Mouse (Mus musculus): ENCODE measurements around the gene Pacsin1.
"Not testable (repeated sequence)": the region's sequence is repeated elsewhere in the genome, so short reads cannot be mapped to it uniquely, and the experiment has no call there.

Pacsin1 gene

DNA sequence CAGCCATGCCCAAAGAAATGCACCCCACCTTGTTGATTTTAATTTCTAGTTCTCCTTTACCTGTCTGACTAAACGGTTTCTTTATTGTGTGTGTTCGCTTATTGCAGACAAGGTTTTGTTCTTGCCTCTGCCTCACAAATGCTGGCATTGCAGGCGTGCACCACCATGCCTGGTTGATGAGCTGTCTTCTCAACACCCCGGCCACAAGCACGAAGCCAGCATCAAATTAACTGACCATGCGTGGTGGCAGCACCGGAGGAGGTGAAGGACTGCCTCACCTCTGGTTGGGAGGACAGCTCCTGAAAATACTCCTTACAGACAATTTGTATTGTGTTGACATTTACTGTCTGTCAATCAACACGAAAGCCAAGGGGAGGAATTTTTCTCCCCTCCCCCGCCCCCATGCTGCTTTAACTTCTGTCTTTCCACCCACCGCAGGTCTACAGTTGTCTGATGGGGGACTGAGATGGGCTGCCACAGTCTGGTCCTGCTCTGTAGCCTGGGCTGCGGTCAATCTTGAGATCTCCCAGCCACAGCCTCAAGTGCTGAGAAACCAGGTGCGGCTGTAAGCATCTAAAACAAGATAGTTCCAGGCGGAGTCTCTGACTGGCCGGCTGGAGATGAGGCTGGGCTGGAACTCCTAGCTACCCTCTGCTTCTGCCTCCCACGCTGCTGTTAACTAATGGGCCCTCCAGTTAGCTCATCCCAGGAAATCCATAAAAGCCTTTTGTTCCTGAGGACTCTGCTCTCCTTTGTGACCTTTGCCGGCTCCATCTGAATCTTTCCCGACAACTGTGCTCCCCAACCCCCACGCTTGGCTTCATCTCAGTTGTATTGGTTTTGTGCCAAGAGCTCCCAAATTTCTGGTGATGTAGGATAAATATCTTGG lies 18.9 kb upstream of the Pacsin1 start, which contains the start of gene Rps10:
Gene Rps10 (minus strand): TSS at position 538 of the 889 bp plus-strand sequence.
- DNase-seq = no peak

DNA sequence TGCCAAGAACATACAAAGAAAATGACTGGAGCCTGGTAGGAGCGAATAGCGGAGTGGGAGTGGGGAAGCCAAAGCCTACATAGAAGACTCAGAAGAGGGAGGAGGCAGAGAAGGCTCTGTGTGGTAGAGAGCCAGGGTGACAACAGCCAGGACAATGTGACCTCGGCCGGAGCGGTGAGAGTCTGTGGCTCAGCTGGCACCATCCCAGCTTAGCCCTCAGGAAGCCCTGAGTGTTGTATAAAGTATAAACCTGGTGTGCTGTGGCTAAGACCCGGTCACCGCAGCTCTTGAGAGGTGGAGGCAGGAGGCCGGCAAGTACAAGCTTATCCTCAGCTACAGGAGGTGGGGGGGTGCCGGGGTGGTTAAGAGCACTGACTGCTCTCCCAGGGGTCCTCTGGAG lies 18.0 kb upstream of the Pacsin1 start:
- no peak for DNase-seq

DNA sequence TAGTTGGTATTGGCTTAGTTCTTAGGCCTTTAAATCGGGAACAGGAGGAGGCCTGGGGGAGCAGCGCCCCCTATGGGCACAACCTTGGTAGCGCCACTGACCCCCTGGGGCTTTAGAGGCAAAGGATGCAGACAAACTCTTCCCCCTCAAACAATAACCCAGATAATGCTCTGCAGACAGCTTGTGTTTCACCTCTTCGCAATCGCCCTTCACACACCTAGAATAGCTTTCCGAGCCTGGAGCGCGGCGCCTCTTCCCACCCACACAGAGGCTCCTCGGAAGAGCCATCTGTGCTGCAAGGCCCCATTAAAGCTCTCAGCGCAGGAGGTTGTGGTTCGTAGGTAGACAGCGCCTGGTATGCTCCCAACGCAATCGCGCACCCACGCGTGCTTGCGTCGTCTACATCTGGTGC lies 16.4 kb upstream of the Pacsin1 start:
- peak; percentile 34 for DNase-seq

DNA sequence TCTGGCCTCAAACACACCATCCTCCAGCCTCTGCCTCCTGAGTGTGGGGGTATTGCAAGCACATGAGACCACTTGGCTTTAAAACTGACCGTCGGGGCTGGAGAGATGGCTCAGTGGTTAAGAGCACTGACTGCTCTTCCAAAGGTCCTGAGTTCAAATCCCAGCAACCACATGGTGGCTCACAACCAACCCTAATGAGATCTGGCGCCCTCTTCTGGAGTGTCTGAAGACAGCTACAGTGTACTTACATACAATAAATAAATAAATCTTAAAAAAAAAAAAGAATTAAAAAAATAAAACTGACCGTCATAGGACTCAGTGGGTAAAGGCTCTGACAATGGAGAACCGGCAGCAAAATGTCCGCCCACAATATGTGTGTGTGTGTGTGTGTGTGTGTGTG lies 15.5 kb upstream of the Pacsin1 start:
- DNase-seq = not testable (repeated sequence)

DNA sequence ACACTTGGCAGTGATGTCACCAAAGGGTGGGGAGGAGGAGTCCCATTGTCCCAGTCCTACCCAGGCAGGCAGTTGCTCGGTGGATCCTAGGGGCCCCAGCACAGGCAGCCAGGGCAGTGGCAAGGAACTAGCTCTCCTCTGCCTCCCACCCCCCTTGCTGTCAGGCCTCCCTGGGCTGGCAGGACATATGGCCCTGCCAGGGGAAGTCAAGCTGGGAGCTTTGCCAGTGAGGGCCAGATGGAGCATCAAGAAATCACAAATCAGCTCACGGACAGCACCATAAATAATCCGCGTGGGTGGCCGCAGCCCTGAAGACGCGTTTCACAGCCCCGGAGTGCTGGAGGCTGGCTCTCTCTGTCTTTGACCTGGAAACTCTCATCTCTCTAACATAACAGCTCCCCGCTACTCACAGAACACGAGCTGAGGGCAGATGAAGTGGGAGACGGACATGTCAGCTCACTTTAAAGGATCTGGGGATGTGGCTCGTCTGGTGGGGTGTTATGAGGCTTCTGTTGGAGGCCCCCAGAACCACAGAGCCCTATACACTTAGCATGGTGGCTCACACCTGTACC lies 12.7 kb upstream of the Pacsin1 start:
- DNase-seq = no peak

DNA sequence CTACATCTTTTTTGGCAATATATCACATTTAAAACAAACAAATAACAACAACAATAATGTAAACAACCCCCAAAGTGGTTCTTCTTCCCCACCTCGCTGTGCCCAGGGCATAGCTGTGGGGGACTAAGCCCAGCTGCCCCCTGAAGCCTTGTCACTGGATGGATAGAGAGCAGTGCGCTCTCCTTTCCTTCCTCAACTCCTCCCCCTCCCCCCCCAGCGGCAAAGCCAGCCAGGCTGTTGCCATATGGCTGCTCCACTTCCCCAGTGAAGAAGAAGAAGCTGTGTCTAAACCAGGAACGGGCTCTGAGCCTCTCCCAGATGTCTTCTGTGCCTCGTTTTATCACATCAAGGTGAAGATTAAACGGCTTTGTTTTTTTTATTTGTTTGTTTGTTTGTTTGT lies 12.2 kb upstream of the Pacsin1 start:
- DNase-seq = no peak

DNA sequence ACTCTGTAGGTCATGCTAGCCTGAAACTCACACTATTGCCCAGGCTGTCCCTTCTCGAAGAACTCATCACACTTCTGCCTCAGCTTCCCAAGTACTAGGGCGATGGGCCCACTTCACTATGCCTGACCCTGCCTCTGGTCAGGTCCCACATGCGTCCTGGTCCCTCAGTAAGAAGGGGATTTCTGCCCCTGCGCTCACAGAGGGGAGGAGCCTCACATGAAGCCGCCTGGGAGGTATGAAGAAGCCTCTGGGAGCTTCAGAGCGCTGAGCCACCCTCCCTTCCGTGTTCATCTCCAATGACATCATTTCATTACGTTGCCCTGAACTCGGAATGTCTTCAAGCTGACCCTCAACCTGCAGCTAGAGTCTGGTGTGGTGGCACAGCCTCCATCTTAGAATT lies 11.6 kb upstream of the Pacsin1 start:
- DNase-seq = no peak

DNA sequence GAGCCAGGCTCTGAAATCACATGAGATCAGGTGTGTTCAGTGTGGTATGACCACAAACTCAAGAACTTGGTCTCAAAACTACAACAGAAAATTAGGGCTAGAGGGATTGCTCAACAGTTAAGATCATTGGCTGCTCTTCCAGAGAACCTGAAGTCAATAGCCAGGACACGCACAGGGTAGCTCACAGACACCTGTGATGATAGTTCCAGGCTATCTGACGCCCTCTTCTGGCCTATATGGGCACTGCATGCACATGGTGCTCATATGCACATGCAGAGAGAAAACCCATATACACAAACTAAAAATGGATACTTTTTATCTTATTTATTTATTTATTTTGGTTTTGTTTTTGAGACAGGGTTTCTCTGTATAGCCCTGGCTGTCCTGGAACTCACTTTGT lies 10.7 kb upstream of the Pacsin1 start:
- DNase-seq = no peak

DNA sequence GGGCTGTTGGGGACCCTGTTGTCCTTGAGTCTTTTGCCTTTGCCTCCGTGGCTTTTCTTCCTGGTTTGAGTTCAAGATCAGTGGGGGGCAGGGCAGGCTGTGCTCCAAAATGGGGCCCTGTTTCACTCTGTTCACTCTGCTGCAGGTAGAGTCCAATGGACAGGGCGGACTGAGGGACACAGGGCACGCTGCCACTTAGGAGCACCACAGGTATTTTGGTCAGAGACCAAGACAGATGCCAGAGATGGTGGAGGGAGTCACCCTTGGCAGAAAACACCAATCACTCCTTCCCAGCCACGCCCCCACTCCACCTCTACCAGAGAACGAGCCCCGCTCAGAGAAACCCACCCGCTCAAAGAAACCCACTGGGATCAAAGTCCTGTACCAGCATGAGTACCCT lies 9.5 kb upstream of the Pacsin1 start:
- peak; percentile 37 for DNase-seq

DNA sequence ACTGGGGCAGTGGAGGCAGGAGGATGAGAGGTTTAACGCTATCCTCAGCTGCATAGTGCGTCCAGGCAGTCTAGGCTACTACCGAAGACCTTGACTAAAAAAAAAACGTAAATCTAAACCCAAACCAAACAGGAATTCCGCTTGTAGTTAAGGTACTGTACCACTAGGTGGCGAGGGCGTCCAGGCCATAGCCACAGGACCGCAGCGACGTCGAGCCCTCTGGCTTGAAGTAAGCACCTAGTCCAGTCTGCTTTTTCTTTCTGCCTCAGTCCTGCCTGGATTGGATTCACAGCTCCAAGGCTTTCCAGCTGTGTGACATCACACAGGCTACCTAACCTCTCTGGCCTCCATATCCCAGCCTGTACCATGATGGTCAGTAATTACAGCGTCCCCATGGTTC lies 5.1 kb upstream of the Pacsin1 start:
- DNase-seq = peak; percentile 72

DNA sequence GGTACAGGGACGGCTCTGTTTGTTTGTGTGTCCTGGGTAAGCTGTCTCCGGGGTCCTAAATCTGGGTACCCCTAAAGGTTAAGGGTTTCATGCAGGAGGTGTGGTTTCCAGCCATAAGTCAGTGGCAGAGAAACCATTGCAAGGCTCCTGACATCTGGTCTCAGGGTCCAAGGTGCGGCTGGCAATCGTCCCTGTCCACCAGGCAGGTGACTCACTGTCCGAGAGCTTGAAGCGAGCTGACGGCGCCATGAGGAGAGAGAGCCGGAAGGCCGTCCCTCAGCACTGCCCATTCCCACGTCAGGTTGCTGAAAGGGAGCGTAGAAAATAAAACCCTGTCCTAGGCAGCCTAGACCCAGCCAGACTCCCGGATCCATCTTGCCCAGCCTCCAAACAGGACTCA lies 4.7 kb upstream of the Pacsin1 start:
- peak; percentile 67 for DNase-seq

DNA sequence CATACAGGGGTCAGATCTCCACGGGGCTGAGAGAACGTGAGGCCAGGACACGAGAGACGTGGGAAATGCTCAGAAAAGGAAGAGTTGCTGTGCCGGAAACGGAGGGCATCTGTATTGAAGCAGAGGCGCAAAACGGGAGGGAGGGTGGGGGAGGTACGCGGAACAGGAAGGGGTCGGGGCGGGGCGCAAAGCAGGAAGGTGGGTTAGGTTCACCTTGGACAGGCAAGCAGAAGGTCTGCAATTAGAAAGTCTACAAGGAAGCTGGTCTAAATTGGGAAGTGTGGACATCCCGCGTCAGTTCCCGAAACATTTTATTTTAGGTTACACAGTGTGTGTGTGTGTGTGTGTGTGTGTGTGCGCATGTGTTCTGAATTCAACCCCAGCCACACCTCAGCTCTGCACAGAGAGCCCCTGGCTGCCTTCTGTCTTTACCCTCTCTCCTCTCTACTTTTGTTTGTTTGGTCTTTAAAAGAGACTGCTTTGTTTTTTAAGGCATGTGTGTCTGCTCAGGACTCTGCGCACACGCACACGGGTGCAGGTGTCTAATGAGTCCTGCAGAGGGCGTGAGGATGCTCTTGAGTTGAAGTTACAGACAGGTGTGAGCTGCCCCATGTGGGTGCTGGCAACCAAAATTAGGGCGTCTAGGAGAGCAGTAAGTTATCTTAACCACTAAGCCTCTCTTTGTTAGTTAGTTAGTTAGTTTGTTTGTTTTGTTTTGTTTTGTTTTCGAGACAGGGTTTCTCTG lies 3.1 kb upstream of the Pacsin1 start:
- DNase-seq = no peak

DNA sequence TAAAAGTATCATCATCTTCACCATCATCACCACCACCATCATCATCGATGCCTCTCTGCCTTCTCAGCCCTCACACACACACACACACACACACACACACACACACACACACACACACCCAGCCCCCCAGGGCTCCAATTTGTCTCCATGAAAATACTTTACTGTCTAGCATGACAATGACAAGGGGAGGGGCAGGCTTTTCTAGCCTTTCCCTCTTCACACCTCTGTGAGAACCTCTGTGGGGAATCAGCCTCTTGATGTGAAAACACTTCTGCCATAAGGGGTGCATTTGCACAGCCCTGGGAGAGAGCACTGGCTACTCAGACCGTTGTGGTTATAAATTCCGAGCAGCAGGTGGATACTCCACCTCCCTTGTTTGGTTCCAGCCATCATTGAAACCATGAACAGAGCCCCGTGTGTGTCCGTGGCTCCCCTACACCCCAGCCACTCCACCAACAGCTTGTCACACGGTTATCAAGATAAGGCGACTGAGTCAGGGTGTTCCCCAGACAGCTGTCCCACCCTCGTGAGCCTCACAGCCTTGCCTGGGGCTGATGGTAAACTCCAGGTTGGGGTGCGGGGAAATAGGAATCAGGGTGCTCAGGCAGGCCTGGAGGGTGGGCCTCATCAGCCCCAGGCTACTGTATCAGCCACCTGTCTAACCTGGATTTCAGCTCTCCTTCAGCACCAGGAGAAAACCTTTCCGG lies 1.9 kb upstream of the Pacsin1 start:
- no peak for DNase-seq

DNA sequence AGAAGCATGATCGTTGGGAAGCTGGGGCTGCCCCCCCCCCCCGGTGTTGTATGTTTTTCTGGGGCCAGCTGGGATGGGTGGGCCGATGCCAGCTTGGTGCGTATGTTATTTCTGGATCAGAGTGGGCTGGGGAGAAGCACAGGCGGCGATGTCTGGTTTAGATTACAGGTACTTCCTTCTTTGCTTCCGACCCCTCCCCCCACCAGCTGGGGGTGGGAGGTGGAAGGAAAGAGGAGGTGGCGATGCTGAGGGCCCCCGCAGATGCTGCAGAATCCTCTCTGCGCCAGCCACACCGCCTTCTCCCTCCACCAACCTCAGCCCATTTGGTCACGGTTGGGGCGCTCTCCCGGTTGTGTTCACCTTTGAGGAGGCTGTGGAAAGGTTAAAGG lies 696 bp downstream of the Pacsin1 start:
- DNase-seq = no peak

DNA sequence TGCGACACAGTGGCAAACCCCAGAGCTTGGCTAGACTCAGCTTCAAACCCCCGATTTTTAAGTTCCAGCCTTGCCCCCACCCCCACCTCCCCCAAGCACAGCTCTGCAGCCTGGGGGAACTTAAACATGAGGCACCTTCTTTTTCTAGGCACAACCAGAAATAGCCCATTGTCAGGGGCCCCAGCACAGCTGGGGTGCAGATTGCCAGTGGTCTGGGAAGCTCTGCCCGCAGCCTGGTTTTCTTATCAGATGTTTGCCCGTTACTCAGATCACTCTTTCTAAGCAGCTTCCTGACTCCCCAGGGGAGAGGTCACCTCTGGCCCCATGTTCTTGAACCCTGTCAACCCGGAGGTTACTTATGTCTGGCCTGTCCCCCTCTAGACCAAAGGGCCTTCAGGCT lies 1.1 kb downstream of the Pacsin1 start:
- DNase-seq = no peak

DNA sequence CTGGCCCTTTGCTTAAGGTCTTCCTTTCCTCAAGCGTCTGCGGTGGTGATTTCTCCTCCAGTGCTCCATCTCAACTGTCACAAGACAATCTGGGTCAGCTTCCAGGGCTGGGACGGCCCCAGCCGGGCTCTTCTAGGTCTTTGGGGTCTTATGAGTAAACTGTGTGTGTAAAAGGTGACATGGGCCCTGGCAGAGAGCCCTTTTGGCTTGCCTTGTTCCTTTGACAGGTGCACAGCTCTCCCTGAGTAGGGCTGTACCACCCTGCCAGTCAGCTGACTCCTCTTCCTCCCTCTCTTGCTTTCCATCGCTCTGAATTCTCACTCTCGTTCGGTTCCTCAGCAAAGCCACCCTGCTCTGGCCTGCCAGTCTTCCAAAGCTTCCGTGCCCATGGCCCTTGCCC lies 1.8 kb downstream of the Pacsin1 start:
- no peak for DNase-seq

DNA sequence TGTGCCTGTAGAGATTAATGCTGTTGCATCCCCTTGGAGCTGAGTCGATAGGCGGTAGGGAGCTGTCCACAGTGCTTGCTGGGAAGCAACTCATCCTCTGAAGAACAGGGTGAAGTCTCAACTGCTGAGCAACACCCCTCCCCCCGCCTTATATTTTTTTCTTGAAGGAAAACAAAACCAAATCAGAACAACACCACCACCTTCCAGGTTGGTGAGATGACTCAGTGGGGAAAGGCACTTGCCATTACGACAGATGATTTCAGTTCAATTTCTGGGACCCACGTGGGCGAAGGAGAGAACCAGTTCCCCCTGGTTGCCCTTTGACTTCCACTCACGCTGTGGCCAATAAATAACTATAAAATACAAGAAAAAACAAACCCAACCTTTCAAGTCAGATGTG lies 3.5 kb downstream of the Pacsin1 start:
- no peak for DNase-seq

DNA sequence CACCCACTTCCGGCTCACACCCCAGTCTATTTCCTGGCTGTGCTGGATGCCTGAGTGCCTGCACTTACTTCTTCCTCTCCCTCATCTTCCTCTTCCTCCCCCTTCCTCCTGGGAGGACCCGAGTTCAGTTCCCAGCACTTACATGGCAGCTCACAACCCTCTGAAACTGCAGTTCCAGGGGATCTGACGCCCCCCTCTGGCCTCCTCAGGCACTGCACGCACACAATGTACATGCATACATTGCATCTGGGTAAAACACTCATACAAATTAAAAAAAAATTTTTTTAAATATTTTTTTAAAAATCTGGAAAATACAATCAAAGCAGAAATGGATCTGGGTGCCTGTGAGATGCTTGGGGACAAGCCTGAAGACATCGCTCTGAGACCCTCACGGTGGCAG lies 16.4 kb downstream of the Pacsin1 start:
- DNase-seq = no peak

DNA sequence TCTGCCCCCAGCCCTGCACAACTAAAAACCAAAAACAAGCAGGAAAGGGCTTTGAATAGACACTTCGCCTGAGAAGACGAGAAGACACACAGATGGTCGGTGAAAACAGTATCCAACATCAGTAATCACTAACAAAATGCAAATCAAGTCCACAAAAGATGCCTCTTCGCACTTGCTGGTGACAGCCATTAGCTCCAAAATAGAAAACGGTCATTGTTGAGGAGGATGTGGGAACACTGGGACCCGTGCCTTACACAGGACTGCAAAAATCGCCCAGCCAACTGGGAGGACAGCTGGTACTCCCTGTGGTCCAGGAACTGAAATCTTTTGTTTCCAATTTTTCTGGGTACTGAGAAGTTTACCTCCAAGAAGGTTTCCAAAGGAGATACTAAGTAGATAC lies 18.6 kb downstream of the Pacsin1 start:
- no peak for DNase-seq

DNA sequence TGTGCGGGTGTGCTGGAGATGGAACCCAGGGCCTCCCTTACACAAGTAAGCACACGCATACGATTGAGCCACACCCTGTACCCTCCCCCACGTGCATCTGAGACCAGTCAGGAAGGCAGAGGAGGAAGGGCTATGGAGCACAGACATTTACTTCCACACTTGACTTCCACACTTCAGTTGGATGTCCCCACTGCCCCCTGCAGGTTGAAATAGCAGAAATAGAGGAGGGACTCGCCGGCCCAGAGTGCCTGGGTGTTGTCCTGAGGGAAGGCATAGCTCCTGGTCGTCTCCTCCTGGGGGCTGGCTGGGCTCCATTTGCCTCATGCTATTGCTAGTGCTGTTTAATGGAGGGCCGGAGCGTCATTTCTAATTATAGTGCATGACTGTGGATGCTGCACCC lies 20.1 kb downstream of the Pacsin1 start:
- no peak for DNase-seq

DNA sequence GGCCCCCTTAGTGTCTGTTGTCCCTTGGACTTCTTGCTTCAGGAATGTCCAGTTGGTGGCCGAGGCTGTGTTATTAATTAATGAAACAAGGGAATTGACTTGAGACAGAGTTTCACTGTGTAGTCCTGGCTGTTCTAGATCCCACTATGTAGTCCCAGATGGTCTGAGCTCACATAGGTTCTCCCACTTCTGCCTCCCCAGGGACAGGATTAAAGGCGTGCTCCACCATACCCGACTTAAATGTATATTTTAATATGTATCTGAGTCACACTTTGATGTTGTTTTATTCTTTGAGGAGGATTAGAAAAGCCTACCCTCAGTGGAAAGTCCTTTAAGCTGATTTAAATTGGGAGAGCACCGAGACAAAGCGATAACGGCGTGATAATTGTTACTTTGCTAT lies 21.0 kb downstream of the Pacsin1 start:
- DNase-seq = no peak

DNA sequence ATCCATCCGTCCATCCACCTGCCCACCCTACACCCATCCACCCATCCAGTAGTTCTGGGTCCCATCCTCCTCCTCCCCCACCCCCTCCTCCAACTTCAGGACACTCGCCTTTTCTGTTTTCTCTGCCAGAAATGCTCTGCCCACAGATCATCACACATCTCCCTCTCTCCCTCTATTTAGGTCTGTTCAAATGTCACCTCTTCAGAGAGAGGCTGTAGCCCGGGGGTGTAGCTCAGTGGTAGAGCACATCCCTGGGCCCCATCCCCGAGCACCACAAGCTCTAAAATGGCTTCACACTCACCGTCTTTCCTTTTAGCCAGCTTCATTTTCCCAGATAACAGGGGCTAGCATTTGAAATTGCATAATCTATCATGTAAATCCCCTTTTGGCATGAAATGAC lies 22.4 kb downstream of the Pacsin1 start:
- DNase-seq = no peak

All from kidney, adult 18-20 months (tissue).